Mouse (Mus musculus): ENCODE data around the gene Cpt1b.

GRCm38 (mm10) chr15:89398146-89398545 is 27.5 kb downstream of the Cpt1b start:
- TF ChIP-seq POLR2A (IDR thresholded peaks at IDR 0.05; ENCODE audit: insufficient read length, low read depth) (no peak), MYOD1 (IDR thresholded peaks at IDR 0.05; ENCODE audit: control insufficient read depth in 1 of 3, insufficient read length in 2 of 3, low read depth in 2 of 3) (no peak), POLR2AphosphoS2 (IDR thresholded peaks at IDR 0.05; ENCODE audit: insufficient read length, low read depth) (no peak), USF1 (IDR thresholded peaks at IDR 0.05; ENCODE audit: low read depth) (no peak), E2F4 (IDR thresholded peaks at IDR 0.05; ENCODE audit: insufficient read depth) (no peak), TCF12 (IDR thresholded peaks at IDR 0.05; ENCODE audit: insufficient read depth, poor library complexity, severe bottlenecking) (no peak), MAX (IDR thresholded peaks at IDR 0.05; ENCODE audit: low read depth) (no peak), CEBPB (IDR thresholded peaks at IDR 0.05; ENCODE audit: insufficient read depth, poor library complexity, severe bottlenecking) (no peak), REST (IDR thresholded peaks at IDR 0.05; ENCODE audit: insufficient read depth, insufficient read length) (no peak), TCF3 (IDR thresholded peaks at IDR 0.05; ENCODE audit: insufficient read length, low read depth) (no peak), MYOG (IDR thresholded peaks at IDR 0.05; ENCODE audit: control insufficient read depth in 1 of 3, insufficient read depth in 1 of 3, insufficient read length in 2 of 3, low read depth in 2 of 3) (no peak), SRF (IDR thresholded peaks at IDR 0.05; ENCODE audit: control insufficient read depth, insufficient read length, low read depth) (no peak)
